Mouse (Mus musculus) CD4-positive, CD25-positive, alpha-beta regulatory T cell, adult 2 months (primary cell): ENCODE data around the gene Galnt18.

Experiments
- DNase-seq: peaks from one replicate; pipeline ENCODE4 v3.0.0-alpha.2; 2012; ENCODE audit warnings: low read depth, low spot score

Gene Galnt18

DNA sequence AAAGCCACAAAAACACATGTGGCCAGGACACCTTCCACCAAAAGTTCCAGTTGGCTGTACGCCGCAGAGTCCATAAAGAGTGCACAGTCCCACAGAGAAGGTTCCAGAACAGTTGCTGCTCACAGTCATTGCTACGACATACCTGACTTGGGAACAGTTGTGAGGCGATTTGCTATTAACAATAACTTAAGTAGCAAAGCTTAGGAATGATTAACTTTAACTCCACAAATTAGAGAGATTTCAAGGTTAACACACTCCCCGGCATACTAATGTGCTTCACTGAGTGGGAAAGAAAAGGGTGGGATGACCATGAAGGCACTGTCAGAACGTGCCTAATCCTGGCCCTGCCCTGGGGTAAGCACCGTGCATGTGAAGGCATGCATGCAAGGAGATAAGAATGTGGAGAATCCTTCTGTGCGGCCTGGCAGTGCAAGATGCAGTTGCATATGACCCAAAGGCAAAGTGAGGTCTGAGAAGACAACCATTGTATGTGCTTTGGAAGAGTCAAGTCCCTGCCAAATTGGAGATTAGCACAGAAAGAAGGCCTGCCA is 8.5 kb downstream of the Galnt18 start:
- no peak for DNase-seq

- DNase-seq: no peak
Measured at GRCm38 (mm10) chr7:111770585-111770984, 9.2 kb downstream of the Galnt18 start.

DNA sequence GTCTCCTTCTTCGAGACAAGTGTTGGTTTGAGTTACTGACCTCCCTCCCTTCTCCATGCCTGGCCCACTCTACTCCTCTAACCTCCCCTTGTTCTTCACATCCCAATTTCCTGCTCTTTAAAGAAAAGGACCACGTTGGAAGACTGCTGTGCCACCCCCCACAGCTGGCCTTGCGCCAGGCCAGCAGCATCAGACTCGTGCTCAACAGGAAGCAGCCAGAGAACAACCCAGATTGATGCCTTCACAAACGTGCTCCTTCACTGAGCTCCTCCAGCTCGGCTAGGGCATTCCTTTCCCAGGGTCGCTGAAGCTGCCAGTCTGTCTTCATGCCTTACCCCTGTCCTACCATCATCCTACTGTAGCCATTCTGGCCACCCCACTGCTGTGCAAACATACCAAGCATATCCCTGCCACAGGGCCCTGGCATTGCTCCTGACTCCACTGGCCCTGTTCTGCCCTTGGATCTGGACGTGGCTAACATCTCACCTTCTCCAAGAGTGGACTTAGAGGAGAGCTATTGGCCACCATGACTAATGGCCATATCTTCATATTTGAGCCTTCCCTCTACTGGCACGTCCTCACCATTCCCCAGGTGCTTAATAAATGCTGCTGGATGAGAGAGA is 13.5 kb downstream of the Galnt18 start:
- no peak for DNase-seq

DNA sequence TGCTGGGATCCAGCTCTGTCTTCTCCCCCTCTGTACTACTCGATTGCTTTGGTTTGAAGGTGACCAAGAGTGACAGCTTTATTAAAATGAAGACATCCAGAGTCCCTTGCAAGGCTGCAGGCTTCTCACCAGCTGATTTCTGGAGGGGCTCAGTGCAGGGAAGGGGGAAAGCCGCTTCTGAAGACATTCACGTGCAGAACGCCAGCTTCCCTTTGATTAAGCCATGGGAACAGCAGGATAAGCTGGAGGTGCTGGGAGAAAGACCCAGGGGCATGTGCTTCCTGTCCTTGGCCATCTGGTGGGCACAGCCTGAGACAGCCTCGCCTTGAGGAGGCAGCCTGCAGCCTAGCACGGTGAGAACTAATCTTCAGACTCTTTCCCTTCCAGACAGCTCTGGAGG is 17.0 kb downstream of the Galnt18 start:
- no peak for DNase-seq

GRCm38 (mm10) chr7:111748571-111749071 is 31.2 kb downstream of the Galnt18 start:
- DNase-seq: no peak

DNA sequence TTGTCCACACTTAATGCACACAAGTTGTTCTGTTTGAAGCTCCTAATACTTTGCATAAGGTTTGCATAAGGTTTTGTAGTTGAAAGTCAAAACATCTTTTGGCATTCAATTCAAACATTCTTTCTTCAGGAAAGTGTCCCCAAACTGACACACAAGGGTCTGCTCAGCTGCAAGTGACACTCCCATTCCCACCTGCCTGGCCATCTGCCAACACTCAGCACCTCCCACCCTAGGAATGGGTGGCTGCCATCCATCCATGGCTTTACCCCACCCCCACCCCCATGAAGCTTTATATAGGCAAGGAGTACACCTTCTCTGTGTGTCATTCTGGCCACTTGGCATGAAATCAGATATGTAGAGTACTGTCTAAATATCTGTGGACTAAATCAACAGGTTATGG is 35.0 kb downstream of the Galnt18 start:
- DNase-seq: no peak

DNA sequence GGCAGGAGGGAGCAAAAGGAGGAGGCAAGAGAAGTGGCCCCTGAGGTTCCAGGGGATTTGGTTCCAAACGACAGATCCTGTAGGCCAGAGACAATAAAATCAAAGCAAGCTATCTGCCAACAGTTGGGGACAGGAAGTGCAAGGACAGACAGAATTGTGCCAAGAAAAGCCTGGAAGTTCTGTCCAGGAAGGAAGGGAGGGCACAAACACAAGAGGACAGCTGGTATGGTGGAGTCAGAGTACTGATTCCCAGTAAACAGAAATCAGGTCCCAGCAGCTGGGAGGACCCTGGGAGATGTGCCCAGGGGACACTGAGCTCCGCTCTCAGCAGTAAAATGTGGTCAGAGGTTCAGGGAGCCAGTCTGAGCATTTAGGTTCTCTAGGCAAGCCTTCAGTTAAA is 38.2 kb downstream of the Galnt18 start:
- no peak for DNase-seq

- DNase-seq: no peak
Measured at GRCm38 (mm10) chr7:111740091-111740490, 39.7 kb downstream of the Galnt18 start.

GRCm38 (mm10) chr7:111739371-111739765 is 40.4 kb downstream of the Galnt18 start:
- no peak for DNase-seq

- no peak for DNase-seq
Measured at GRCm38 (mm10) chr7:111738456-111739370, 41.1 kb downstream of the Galnt18 start.

DNA sequence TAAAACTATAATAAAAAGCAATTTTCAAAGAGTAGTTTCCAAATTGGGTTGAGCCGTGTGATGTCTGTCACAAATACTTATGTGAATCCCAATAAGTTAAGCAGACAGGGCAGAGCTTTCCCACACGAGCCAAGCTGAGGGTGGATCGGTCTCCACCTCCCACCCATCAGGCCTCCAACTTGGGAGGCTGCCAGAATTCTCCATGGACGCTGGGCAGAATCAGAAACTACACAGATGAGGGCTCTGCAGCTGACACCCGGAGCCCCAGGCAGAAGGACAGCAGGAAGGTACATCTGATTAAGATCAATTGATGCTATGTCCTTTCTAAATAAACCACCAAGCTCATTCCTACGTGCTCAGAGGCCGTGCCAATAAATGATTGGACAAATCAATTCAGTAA is 42.4 kb downstream of the Galnt18 start:
- no peak for DNase-seq

GRCm38 (mm10) chr7:111736365-111736764 is 43.4 kb downstream of the Galnt18 start:
- no peak for DNase-seq

DNA sequence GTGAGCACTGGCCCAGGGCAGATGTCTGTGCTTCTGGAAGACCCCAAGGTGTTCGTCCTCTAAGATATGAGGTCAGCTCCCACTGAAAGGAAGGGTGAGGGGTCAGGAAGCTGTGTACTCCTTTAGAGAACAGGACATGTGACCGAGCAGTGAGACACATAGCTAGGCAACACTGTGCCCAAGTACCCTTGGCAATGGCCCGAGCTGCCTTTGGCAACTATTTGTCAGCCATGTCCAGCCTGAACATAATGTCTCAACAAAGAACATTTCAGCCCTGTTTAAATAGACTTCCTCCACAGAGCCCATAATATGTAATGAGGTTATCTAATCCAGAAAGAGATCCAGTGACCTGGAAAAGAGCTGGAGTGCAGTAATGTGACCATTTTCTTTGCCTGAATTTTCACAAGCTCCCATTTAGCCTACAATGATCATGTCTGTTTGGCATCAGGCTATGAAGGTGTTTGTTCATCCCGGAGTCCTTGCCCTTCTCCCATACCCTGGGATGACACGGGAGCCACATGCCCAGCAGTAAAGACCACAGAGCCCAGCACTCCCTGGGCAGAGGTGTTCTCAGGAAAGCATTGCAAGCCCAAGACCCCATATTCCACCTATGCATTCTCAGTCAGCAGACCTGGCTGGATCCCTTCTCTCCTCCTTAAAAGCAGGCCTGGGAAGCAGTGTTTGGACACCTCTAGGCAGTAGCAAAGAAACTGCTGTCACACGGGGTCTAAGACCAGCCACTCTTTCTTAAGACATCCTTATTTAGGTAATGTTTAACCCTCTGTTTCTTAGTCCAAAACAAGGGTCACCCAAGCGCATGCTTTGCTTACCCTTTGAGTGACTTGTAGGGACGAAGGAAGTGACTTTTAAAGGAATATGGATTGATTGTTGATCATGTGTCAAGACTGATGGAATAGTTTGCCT is 49.2 kb downstream of the Galnt18 start:
- no peak for DNase-seq

DNA sequence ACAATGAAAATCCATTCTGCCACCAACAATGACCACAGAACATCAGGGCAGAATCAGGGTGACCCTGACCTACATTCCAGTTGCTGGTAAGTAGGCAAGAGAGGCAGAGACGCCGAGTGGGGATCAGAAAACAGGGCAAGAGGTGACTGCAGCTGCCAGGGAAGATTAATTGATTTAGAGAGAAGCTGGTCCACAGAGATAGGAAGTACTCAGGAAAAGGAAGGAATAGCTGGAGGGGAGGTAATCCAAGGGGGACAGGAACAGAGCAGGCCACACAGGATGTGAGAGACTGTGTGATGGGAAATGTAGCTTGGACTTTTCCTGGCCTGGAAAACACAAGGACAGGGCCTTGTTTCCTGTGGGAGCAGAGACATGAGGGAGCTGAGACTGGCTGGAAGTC is 52.8 kb downstream of the Galnt18 start:
- DNase-seq: no peak

DNA sequence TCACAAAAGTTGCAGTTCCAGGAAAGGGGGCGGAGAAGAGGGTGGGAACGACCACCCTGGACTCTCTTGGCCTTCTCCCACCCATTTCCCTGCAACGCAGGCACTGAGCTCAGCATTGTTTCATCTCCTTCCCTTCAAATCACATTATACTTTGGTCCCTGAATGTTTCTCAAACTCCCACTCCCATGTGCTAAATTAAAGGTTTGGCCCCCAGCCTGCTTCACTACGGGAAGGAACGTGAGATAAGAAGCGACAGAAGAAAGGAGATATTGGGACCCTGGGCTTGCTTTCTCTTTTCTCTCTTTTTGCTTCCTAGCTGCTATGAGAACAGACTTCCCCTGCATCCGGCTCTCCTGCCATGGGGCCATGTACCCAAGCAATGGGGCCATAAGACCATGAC is 55.0 kb downstream of the Galnt18 start:
- DNase-seq: no peak

GRCm38 (mm10) chr7:111724004-111724403 is 55.8 kb downstream of the Galnt18 start:
- DNase-seq: no peak

DNA sequence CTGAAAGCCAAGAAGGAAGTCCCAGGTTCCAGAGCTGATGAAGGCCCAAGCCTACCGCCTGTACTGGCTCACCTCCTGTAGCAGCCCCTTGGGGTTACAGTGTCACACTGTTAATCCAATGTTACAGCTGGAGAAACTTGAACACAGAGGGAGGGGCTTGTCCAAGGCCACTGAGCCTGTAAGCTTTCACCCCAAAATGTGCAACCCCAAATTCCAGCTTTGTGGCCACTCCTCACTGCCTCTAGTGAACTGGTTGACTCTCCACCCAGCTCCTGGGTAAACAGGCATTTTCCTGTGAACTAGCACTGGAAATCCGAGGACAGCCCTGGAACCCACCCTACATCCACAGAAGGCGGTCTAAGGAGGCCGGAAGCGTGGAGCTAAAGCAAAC is 58.5 kb downstream of the Galnt18 start:
- no peak for DNase-seq

DNA sequence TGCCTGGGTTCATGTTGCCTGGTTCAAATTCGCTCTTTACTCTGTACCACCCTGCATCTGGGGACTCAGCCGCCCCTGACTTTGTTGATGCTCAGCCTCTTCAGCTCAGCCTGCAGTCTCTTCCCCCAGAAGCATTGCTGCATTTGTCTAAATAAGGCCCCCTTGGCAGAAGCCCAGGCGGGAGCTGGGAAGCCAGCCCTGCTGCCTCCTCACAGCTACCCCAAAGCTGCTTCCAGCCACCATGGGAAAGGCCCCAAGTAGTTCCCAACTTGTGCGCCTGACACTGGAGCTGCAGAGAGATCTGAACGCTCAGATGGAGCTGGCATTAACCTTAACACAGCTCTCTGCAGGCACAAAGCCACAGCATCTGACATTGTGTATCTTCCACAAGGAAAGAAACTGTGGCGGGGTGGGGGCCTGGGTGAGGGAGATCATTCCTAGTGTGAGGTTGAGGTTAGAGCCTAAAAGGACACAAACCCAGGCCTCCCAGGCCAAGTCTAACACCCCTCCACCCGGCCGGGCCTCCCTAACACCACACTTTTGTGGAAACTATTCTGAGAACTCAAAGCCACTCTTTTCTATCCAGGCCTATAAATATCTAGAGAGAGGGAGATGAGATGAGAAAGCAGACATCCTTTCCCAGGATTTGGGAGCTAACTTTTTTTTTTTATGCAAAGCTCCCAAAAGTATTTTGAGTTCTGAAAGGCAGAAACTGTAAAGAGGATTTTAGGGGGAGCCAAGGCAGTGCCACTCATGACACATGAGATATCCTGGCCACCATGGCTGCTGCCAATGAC is 59.1 kb downstream of the Galnt18 start:
- no peak for DNase-seq

GRCm38 (mm10) chr7:111718900-111719299 is 60.9 kb downstream of the Galnt18 start:
- DNase-seq: no peak

DNA sequence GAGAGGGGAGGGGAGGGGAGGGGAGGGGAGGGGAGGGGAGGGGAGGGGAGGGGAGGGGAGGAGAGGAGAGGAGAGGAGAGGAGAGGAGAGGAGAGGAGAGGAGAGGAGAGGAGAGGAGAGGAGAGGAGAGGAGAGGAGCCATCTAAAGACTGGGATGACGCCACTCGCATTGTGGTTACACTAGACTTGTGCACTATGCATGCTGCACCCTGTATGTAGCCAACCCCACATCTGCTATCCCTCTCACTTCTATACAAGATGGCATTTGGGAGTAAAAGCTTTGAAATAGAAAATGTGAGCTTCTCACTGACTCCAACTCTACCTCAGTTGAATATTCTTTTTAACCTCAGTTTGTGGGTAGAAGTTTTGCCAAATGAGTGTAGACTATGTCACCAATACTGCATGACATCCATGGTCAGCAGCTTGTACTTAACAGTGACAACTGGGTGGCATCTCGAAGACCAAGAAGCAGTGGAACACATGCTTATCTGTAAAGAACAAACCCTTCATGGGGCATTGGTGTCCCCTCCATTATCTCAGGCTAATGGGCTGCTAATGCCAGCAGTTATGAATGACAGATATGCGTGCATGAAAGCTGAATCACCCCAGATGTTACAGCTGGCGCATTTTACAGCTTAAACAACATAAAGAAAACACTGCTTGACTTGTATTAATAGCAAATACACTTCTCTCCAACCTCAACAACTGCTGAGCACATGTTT is 65.0 kb downstream of the Galnt18 start:
- DNase-seq: no peak
